Mouse (Mus musculus): ENCODE results near the gene Trim69. TPM values are rescaled to one million over a fixed set of nuclear protein-coding genes. Genes with fewer than 3 reads are reported as not detected.
A peak's percentile ranks its signal among the peaks of the same experiment; 100 is the strongest.

Trim69 gene
- polyA plus RNA-seq, 1 experiment, result 0.10 TPM

DNA sequence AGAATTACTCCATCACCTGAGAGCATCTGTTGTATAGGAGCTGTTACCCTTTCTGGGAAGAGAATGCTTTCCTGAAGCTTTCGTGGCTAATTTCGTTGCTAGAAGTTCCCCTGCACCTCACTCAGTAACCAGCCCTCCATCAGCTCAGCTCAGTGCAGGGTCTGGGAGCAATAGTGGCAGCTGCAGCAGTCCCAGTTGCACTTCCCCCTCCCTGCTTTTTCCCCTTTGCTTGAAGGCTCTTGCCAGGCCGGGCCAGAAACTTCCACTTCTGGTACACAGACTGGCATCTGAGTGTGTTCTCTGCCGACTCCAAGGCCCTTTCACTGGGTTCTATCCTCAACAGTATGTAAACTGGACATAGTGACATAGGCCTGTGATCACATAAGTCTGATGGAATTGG is 24.6 kb downstream of the Trim69 start:
- TF ChIP-seq CTCF (IDR thresholded peaks at IDR 0.05; ENCODE audit: extremely low read depth, insufficient read length, insufficient replicate concordance, low read depth, low read length) (no peak), POLR2A (IDR thresholded peaks at IDR 0.05; ENCODE audit: low read depth, low read length) (no peak)
- no peaks in the 10 kb centered on the region for H3K27me3 ChIP-seq (ENCODE audit: control insufficient read depth, insufficient read depth, low read length)
- WGBS, result 78% methylated on average over 4 of the region's 4 CpGs
- H3K36me3 ChIP-seq (ENCODE audit: control insufficient read depth, insufficient read depth, low read length), result no peaks in the 10 kb centered on the region
- no peak overlapping the region for H3K4me3 ChIP-seq (ENCODE audit: low read depth, low read length)
- no peak overlapping the region for H3K27ac ChIP-seq (ENCODE audit: insufficient read depth, low read depth, low read length)
- H3K4me1 ChIP-seq (ENCODE audit: control insufficient read depth, insufficient read depth, insufficient read length, low read length), result peaks cover 6% of the 10 kb centered on the region

DNA sequence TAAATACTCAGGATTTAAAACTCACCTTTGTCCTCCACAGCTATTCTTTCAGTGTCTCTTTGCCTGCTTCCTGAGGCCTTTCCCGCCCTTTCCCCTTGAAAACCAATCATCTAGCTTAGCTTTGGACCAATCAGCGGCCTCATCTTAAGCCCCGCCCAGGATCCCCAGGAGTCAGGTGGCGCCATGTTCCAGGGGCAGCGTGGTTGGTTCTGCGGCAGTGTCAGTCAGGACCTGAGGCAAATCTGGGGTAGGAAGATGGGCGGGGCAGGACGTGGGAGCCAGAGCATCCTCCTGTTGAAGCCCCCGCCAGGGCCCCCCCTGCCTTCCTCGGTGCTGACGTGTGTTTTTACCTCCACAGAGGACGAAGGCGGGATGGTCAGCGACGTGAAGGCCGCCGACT is 25.6 kb downstream of the Trim69 start, which contains the start of the genes Patl2 and Terb2:
Gene Patl2, minus strand, starts transcription at position 84 of the 400 bp plus-strand sequence.
Gene Terb2, plus strand, starts transcription at position 167 of the 400 bp plus-strand sequence.
- Histone ChIP-seq H3K27me3 (ENCODE audit: control insufficient read depth, insufficient read depth, low read length) (no peaks in the 10 kb centered on the region), H3K36me3 (ENCODE audit: control insufficient read depth, insufficient read depth, low read length) (no peaks in the 10 kb centered on the region), H3K4me3 (ENCODE audit: low read depth, low read length) (no peak within 1 kb of the TSS), H3K27ac (ENCODE audit: insufficient read depth, low read depth, low read length) (no peak within 1 kb of the TSS), H3K4me1 (ENCODE audit: control insufficient read depth, insufficient read depth, insufficient read length, low read length) (peaks cover 6% of the 10 kb centered on the region)
- TF ChIP-seq POLR2A (IDR thresholded peaks at IDR 0.05; ENCODE audit: low read depth, low read length) (no peak), CTCF (IDR thresholded peaks at IDR 0.05; ENCODE audit: extremely low read depth, insufficient read length, insufficient replicate concordance, low read depth, low read length) (no peak)
- 88% methylated on average over 17 of the region's 17 CpGs for WGBS

DNA sequence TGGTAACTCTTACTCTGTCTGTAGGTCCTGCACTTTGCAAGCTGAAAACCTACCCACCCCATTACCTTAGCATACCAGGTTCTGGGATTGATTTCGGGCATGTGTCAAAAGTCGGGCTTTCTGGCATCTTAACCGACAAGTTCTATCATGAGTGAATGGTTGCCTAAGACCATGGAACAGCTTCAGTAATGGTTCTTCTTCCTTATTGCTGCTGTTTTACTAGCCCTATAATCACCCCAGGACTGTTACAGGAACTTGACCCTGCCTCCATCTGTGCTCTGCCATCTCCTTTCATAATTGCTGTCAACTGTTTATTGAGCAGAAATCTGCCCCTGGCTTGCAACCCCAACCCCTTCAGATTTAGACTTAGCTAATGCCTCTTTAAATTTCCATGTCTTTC is 26.3 kb downstream of the Trim69 start:
- H3K4me1 ChIP-seq (ENCODE audit: control insufficient read depth, insufficient read depth, insufficient read length, low read length), result peaks cover 6% of the 10 kb centered on the region
- H3K27me3 ChIP-seq (ENCODE audit: control insufficient read depth, insufficient read depth, low read length), result no peaks in the 10 kb centered on the region
- H3K4me3 ChIP-seq (ENCODE audit: low read depth, low read length), result no peak overlapping the region
- no peak for TF ChIP-seq POLR2A (IDR thresholded peaks at IDR 0.05; ENCODE audit: low read depth, low read length)
- no peak for TF ChIP-seq CTCF (IDR thresholded peaks at IDR 0.05; ENCODE audit: extremely low read depth, insufficient read length, insufficient replicate concordance, low read depth, low read length)
- WGBS, result 40% methylated on average over 3 of the region's 3 CpGs
- no peak overlapping the region for H3K27ac ChIP-seq (ENCODE audit: insufficient read depth, low read depth, low read length)
- no peaks in the 10 kb centered on the region for H3K36me3 ChIP-seq (ENCODE audit: control insufficient read depth, insufficient read depth, low read length)

DNA sequence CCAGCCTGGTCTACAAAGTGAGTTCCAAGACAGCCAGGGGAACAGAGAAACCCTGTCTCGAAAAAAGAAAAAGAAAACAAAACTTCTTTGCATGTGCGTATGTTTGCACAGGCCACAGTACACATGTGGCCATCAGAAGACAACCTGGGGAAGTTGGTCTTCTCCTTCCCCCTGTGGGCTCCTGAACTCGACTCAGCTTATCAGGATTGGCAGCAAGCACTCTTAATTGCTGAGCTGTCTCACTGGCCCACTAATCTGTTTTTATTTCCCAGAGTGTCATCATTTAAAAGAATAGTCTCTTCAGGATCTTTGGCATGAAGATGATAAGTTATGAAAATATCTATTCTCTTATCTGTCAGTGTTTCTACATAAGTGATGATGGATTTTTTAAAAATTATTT is 31.3 kb downstream of the Trim69 start:
- H3K36me3 ChIP-seq (ENCODE audit: control insufficient read depth, insufficient read depth, low read length), result no peaks in the 10 kb centered on the region
- no peak for TF ChIP-seq POLR2A (IDR thresholded peaks at IDR 0.05; ENCODE audit: low read depth, low read length)
- no peak for TF ChIP-seq CTCF (IDR thresholded peaks at IDR 0.05; ENCODE audit: extremely low read depth, insufficient read length, insufficient replicate concordance, low read depth, low read length)
- WGBS, result 64% methylated on average over 3 of the region's 3 CpGs
- H3K4me3 ChIP-seq (ENCODE audit: low read depth, low read length), result no peak overlapping the region
- H3K27me3 ChIP-seq (ENCODE audit: control insufficient read depth, insufficient read depth, low read length), result no peaks in the 10 kb centered on the region
- H3K27ac ChIP-seq (ENCODE audit: insufficient read depth, low read depth, low read length), result no peak overlapping the region
- peaks cover 4% of the 10 kb centered on the region; the same call in 1 of the 2 replicates for H3K4me1 ChIP-seq (ENCODE audit: control insufficient read depth, insufficient read depth, insufficient read length, low read length)

GRCm38 (mm10) chr2:122194509-122194929 is 34.0 kb downstream of the Trim69 start:
- Histone ChIP-seq H3K36me3 (ENCODE audit: control insufficient read depth, insufficient read depth, low read length) (no peaks in the 10 kb centered on the region), H3K27ac (ENCODE audit: insufficient read depth, low read depth, low read length) (no peak overlapping the region), H3K4me1 (ENCODE audit: control insufficient read depth, insufficient read depth, insufficient read length, low read length) (peaks cover 4% of the 10 kb centered on the region; the same call in 1 of the 2 replicates), H3K27me3 (ENCODE audit: control insufficient read depth, insufficient read depth, low read length) (no peaks in the 10 kb centered on the region), H3K4me3 (ENCODE audit: low read depth, low read length) (no peak overlapping the region)
- 39% methylated on average over 1 of the region's 1 CpGs for WGBS
- TF ChIP-seq POLR2A (IDR thresholded peaks at IDR 0.05; ENCODE audit: low read depth, low read length), result no peak
- 0 out of 2 replicates have a peak, but pooled peaks have one; percentile 12 for TF ChIP-seq CTCF (IDR thresholded peaks at IDR 0.05; ENCODE audit: extremely low read depth, insufficient read length, insufficient replicate concordance, low read depth, low read length)

- Histone ChIP-seq H3K4me1 (ENCODE audit: control insufficient read depth, insufficient read depth, insufficient read length, low read length) (peaks cover under 1% of the 10 kb centered on the region; the same call in 1 of the 2 replicates), H3K4me3 (ENCODE audit: low read depth, low read length) (no peak overlapping the region)
- 71% methylated on average over 1 of the region's 1 CpGs for WGBS
Measured at GRCm38 (mm10) chr2:122201501-122201900, 41.0 kb downstream of the Trim69 start.

GRCm38 (mm10) chr2:122206440-122207107 is 46.1 kb downstream of the Trim69 start:
- TF ChIP-seq CTCF (IDR thresholded peaks at IDR 0.05; ENCODE audit: extremely low read depth, insufficient read length, insufficient replicate concordance, low read depth, low read length), result no peak
- no peak for TF ChIP-seq POLR2A (IDR thresholded peaks at IDR 0.05; ENCODE audit: low read depth, low read length)
- H3K4me3 ChIP-seq (ENCODE audit: low read depth, low read length), result no peak overlapping the region
- 17% methylated on average over 2 of the region's 2 CpGs for WGBS
- H3K27me3 ChIP-seq (ENCODE audit: control insufficient read depth, insufficient read depth, low read length), result no peaks in the 10 kb centered on the region
- H3K36me3 ChIP-seq (ENCODE audit: control insufficient read depth, insufficient read depth, low read length), result no peaks in the 10 kb centered on the region
- peak overlapping the region; percentile 99 for H3K27ac ChIP-seq (ENCODE audit: insufficient read depth, low read depth, low read length)
- H3K4me1 ChIP-seq (ENCODE audit: control insufficient read depth, insufficient read depth, insufficient read length, low read length), result peaks cover 9% of the 10 kb centered on the region; the same call in 1 of the 2 replicates

More at GRCm38 (mm10) chr2:122201501-122201900, 41.0 kb downstream of the Trim69 start:
- TF ChIP-seq CTCF (IDR thresholded peaks at IDR 0.05; ENCODE audit: extremely low read depth, insufficient read length, insufficient replicate concordance, low read depth, low read length) (no peak), POLR2A (IDR thresholded peaks at IDR 0.05; ENCODE audit: low read depth, low read length) (no peak)
- Histone ChIP-seq H3K36me3 (ENCODE audit: control insufficient read depth, insufficient read depth, low read length) (no peaks in the 10 kb centered on the region), H3K27me3 (ENCODE audit: control insufficient read depth, insufficient read depth, low read length) (no peaks in the 10 kb centered on the region), H3K27ac (ENCODE audit: insufficient read depth, low read depth, low read length) (no peak overlapping the region)
